Mouse (Mus musculus): ENCODE results near the gene Ogdh.
"Not testable (repeated sequence)": the region's sequence is repeated elsewhere in the genome, so short reads cannot be mapped to it uniquely, and the experiment has no call there.

Gene Ogdh

DNA sequence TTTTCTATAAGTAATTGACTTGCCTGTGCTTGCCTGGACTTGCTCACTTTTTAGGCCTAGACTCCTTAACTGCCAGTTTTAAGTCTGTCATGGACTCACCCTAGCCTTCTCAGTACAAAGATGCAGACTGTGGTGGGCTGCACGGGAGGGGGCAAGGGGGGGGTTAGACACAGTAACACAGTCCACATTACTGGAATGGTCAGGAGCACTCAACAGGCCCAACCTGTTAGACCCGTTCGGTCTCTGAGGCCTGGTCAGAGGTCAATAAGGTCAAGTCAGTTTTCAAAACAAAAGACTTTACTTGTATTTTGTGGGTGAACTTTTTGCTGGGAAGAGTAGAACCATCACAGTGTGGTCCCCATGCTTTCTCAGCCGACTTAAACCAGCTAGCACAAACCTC is 75.7 kb downstream of the Ogdh start:
- no peak for DNase-seq (ENCODE audit: low spot score)

DNA sequence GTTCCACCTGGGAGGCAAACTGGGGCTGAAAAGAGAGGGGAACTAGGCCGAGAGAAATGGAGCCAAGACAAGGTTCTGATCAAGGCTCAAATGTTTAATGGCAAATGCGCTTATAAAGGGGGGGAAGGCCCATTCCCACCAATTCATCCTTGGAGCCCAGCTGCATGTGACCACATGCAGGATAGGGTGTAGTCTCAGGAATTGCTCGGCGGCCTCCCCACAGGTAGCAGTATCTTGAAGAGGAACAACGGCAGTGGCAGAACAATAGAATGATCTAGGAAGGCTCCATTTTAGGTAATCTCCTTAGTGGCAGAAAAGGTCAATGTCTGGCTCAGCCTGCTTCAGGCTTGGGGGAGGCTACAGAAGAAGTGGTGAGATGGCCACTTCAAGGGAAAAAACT is 76.6 kb downstream of the Ogdh start:
- not testable (repeated sequence) for DNase-seq (ENCODE audit: low spot score)

DNA sequence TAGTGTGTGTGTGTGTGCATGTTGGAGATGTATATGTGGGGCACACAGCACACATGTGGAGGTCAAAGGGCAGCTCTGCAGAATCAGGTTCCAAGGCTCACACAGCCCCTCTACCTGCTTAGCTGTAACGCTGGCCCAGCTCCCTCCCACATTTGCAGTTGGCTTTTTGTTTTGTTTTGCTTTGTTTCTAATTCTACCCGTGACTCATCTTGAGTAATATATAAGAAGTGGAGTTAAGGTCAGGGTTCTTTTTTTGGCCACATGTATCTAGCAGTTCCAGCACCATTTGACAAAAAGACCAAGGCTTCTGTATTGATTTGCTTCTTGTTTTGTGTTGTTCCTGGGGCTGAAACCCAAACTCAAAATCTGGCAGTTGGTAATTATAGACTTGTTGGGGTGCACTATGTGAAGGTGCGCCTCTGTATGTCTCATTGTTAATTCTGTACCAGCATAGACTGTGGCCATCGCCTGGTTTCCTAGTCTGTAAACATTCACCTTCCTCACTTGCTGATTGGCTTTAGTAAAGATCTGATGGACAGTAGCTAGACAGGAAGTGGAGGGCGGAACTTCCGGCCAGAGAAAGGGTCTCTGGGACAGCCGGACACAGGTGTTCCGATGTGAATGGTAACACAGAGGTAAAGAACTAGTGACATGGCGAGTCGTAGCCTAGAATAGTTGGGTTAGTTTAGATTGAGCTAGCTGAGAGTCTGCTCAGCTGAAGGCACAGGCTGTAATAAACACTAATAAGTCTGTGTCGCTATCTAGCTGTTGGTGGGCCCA is 80.1 kb downstream of the Ogdh start:
- DNase-seq (ENCODE audit: low spot score), result no peak

DNA sequence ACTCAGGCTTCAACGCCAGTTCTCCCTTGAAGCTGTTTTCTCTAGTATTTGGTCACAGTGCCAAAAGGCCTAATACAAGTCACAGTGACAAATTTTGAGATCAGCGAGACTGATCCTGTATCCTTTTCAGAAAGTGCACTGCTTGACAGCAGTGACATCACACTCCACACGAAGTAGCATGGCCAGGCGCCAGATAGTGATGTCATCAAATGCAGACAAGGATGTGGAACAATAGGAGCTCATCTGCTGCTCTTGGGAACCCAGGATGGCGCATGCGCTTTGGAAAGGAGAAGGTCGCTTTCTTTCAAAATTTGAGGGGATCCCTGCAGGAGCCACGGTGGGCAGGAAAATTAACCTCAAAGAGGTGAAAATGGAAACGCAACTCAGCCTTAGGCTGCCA is 81.4 kb downstream of the Ogdh start:
- DNase-seq (ENCODE audit: low spot score), result no peak

DNA sequence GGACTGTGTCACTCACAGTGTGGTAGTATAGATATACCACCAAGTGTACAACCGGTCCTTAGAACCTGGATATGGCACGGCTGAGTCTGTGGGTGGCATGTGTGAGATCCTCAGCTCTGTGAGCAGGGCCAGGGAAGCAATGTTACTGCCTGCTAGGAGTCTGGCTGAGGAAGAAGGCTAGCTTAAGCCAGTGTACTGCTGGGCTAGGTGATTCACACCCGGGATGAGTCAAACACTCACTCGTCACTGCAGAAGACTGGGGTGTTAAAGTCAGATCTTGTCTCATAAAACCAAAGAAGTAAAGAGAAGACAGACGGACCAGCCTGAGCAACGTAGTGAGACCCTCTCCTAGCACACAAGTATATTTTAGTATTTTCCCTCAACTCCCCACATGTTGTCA is 89.5 kb downstream of the Ogdh start:
- no peak for DNase-seq (ENCODE audit: low spot score)

DNA sequence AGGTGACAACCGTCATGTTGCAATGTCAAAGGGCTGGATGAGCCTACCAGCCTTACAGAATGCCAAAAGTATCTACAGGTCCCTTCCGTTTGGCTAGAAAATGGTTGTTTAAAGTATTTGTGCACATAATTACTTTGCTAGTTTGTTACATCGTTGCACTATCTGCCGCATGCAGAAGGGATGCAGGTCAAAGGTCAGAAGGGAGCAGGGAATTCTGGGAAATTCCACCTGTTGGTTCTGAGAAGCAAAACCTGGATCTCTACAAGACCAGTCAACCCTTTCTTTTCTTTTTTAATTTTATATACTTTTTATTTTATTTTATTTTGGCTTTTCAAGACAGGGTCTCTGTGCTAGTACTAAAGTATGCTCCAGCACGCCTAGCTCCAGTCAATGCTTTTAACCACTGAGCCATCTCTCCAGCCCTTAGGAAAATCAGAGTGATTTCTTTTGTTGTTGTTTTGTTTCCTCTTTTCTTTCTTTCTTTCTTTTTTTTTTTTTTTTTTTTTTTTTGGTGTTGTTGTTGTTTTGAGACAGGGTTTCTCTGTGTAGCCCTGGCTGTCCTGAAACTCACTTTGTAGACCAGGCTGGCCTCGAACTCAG is 96.8 kb downstream of the Ogdh start:
- no peak for DNase-seq (ENCODE audit: low spot score)

DNA sequence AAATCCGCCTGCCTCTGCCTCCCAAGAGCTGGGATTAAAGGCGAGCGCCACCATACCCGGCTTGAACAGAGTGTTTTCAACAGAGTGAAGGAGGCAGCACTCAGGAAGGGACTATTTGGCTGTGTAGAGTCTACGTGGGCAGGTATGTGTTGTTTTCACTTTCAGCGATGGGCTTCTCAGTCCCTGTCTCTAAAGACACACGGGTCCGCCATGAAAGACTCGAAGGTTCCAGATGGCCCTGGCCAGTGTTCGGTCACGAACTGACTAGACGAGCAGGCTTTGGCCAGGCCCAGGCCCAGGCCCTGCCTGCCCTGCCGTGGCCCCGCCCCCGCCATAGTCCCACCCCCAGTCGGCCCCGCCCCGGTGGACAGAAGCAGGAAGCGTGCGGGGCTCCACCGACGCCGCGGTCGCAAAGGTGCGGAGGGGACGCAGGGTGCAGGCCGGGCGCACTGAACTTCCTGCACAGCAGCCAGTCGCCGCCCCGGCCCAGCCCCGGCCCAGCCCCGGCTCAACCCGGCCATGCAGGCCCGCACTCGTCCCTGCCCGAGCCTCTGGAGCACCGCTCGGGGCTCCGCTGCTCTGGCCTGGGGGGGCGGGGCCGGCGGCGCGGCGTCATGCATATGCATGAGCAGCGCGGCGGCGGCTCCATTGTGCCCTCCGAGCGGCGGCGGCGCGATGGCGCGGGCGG is 97.4 kb downstream of the Ogdh start, which contains the start of gene Zmiz2:
TSS of gene Zmiz2 (plus strand) at position 349 of the 688 bp plus-strand sequence.
- DNase-seq (ENCODE audit: low spot score), result peak; percentile 95

DNA sequence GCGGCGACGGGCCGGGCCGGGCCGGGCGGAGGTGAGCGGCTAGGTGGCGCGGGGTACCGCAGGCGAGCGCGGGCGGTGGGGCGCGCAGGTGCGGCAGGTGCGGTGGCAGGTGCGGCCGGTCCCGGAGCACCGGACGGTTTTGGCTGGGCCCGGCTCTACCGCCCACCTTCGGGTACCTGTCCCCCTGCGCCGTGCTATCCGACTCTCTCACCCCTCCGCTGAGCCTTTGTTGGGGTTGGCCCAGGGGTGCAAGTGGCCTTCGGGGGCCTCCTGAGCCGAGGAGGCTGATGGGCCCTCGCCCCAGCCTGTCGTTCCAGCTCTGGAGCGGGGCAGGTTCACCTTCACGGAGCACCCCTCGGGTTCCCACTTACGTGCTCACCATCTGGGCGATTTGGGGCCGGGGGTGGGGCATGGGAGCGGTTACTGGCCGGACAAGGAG is 98.1 kb downstream of the Ogdh start:
- peak; percentile 25 for DNase-seq (ENCODE audit: low spot score)

DNA sequence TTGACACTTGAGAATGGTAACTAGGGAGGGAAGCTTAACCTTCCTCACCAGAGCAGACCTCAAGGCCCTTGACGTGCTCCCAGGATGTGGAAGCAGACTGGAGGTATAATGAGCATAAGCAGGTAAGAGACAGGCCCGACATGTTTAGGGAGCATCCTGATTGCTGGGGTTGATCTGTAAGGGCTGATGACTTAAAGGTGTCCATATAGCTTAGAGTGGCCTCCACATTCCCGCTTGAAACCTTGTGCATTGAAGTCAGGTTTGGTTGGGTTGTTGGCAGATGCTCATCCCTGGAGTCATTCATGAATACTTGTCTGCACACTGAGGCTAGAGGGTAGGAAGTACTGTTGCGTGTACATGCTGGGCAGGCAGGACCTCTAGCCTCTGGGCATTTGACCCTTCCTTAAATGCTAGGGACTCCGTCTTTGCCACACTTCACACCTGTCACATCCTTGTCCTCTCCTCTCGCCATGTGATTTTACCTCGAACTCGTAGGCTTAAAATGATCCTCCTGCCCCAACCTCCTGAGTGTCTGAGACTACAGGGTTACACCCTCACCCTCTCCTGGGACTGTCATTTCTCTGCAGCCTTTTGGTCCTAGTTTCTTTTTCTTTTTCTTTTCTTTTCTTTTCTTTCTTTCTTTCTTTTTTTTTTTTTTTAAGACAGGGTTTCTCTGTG is 99.1 kb downstream of the Ogdh start:
- no peak for DNase-seq (ENCODE audit: low spot score)

DNA sequence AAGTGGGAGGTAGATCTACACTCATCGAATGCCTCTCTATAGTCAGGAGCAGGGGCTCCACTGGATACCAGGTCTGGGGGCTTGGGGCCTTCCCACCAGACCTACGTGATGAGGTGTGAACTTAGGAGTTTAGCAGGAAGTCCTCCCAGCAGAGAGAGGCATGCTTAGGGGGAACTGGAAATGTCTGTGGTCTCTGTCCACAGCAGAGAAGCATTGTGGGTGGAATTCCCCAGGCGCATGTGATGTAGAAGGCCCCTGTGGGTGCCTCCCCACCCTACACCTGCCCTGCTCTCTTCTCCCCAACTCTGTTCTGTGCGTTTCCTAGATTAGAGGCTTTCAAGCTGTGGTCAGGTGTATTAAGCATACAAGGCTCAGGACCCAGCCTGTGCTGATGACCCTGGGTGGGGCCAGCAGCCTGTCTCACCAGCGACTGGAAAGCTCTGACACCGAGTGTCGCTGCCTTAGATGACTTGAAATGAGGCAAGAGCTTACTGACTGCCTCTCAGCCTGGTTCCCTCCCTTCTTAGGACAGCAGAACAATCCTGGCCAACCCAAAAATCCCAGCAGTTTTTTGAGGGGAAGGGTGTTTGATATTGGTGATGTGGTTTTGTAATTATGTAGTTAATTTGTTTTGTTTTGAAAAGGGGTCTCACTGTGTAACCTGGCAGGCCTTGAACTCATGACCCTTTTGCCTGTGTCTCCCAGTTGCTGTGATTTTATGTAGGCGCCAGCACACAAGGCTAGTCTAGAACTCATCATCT is 100.3 kb downstream of the Ogdh start:
- peak; percentile 31 for DNase-seq (ENCODE audit: low spot score)

DNA sequence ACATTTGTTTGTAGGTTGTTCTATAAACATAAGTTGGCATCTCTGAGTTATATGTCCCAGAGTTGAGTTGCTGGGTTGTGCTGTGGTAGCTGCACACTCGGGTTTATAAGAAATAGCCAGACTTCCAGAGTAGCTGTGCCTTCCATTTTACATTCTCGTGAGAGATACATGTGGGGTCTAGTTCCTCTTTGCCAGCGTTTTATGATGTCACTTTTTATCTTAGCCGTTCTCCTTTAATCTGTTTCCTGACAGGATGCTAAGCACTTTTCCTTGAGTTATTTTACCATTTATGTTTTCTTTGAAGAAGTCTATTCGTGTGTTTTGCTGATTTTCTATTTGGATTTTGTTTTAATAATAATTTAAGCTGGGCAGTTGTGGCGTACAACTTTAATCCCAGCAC is 101.4 kb downstream of the Ogdh start:
- DNase-seq (ENCODE audit: low spot score), result no peak

DNA sequence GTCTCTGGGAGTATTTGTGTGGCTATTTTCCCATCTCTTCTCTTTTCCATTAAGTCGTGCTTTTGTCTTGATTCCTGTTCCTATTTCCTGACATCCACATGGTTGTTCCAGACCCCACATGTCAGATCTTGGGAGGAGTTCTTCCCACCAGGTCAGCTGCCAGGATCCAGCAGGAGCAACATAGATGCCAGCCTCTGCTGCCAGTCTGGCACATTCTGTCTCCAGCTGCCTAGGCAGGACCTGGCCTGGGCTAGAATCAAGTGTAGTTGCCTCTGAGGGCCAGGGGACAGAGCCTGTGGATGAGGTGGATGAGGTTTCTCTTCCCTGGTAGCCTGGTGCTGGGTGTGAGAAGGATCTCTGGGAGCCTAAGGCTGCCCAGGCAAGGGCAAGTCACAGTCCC is 102.4 kb downstream of the Ogdh start:
- DNase-seq (ENCODE audit: low spot score), result no peak

DNA sequence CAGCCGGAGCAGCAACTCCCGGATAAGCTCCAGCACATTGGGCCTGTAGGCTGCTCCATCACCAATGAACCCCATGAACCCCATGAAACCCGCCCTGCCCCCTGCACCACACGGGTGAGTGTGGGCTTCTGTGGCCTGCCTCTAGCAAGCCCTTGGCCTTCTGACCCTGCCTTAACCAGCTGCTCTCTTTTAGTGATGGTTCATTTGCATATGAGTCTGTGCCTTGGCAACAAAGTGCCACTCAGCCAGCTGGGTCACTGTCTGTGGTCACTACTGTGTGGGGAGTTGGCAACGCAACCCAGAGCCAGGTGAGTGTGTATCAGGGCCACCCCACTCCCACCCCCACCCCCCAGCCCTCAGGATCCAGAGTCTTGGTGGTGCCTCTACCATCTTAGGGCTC is 104.1 kb downstream of the Ogdh start:
- DNase-seq (ENCODE audit: low spot score), result no peak

DNA sequence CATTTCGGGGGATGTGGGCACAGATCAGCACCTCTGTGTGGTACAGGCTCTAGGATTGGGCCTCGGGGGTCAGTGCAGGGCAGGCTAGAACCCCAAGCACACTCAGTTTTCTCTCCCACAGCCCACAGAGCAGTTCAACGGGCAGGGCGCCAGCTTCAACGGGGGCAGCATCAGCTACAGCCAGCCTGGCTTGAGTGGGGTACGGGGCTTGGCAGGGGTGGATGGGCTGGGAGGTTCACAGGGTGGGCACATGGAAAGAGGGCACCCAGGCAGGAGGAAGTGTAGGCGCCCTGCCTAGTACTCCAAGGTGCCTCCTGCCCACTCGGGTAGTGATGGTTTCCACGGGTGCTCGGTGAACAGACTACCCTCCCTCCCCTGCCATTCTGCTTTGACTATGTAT is 106.7 kb downstream of the Ogdh start:
- no peak for DNase-seq (ENCODE audit: low spot score)

DNA sequence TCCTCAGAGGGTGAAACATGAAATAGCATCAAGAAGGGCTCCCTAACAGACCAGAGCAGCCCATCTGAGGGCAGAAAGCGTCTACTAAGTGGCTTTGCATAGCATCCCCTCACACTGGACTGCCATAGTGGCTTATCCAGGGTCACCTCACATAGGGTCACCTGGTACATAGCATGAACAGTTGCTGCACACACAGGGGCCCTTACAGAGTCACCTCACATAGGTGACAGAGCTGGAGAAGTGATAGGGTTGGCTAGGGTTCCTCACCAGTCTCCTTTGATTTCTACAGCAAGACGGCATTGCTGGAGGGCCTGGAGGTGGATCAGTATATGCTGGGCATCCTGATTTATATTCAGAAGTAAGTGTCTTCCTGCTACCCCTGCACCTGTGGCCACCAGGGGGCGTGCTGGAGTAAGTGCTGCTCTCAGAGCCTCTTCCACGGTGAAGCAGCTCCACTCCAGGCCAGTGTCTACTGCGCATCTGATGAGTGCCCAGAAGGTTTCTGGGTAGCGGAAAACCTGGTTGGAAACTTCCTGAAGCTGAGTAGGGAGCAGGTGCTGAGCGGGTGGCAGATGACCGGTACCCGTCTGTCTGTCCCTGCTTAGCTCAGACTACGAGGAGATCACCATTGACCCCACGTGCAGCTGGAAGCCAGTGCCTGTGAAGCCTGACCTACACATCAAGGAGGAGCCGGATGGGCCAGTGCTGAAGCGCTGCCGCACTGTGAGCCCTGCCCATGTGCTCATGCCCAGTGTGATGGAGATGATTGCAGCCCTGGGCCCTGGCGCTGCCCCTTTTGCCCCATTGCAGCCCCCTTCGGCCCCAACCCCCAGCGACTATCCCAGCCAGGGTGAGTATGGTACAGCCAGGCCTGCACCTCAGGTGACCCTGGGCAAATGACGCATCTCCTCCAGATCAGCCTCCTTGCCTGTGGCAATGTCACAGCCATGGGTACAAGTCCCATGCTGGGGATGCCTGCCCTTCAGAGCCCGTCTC is 111.4 kb downstream of the Ogdh start:
- peak; percentile 67 for DNase-seq (ENCODE audit: low spot score)

DNA sequence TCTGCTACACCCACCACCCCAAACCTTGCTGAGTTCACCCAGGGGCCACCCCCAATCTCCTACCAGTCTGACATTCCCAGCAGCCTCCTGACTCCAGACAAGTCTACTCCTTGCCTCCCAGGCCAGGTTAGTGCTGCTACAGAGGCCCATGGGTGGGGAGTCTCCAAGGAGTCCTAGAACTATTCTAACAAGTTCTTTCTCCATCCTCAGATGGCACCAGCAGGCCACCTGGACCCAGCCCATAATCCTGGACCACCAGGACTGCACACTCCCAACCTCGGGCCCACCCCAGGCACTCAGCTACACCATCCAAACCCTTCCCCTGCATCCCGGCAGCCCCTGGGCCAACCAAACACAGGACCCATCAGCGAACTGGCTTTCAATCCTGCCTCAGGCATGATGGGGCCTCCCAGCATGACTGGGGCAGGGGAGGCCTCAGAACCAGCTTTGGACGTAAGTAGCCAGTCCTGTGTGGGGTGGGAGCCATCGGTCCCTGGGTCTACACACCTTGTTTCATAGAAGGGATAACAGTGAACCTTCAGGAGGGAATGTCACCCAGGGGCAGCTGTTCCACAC is 112.5 kb downstream of the Ogdh start:
- DNase-seq (ENCODE audit: low spot score), result no peak

DNA sequence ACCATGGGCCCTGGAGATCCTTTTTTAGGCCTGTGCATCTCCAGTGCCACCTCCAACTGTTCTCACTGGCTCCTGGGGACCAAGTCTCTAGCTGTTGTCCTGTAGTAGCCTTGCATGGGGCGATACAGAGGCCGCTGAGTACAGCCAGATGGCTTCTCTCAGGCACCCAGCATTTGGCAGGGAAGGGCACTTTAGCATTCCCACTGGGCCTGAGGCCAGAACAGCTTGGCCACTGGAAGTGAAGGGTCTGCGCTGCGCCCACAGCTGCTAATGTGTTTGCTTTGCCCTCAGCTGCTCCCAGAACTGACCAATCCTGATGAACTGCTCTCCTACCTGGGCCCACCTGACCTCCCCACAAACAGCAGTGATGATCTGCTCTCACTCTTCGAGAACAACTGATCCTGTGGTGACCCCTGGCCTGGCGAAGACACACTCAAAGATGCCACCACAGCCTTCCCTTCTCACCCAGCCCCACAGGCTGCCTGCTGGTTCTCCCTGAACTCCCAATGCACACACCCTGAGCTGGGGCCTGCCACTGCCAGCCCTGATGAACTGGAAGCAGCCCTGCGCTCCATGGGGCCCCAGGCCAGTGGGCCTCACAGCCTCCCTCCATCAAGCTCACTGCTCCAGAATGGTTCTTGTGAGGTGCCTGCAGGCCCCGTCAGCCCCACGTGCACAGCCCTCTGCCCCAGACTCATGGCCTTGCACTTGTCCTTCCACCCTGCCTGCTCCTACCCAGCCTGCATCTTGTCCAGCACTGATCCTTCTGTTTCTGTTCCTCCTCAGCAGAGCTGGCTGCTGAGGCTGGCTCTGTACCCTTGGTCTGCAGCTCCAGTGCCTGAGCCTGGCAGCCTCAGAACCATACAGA is 113.5 kb downstream of the Ogdh start:
- DNase-seq (ENCODE audit: low spot score), result no peak

DNA sequence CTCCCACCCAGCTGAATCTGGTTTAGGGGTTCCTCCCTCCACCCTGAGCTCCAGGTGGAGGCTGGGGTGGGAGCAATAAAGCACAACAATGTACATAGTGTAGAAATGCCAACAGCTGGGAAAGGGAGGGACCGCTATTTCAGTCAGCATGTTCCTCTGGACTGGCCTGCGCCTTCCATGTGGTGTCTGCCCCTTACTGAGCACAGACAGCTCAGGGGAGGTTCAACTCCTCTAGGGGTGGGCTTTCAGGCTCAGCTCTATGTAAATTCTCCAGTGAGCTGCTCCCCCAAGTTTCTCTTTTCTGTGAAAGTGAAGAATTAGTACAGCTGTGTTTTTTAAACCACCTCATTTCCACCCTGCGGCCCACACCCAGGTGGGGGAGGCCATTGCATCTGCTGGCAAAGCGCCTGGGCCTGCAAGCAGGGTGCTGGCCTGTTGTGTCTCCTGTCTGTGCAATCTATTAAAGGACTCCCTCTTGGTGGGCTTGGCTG is 114.2 kb downstream of the Ogdh start:
- DNase-seq (ENCODE audit: low spot score), result no peak
